Mouse (Mus musculus) intestine, embryonic 16.5 days (tissue): ENCODE measurements around the gene Scml4. TPM values are rescaled to one million over a fixed set of nuclear protein-coding genes. Genes with fewer than 3 reads are reported as not detected.

Experiments used
- ATAC-seq: fragments of 200-750 bp; cut with Nextera tagmentation; 2 replicates; pipeline ENCODE4 v1.8.0; 2017; ENCODE audit warnings: moderate TSS enrichment, moderate library complexity
- H3K27ac ChIP-seq: fragments of 300-500 bp; sonication (generic); 2 replicates; pipeline ENCODE4 v1.5.1; 2014; ENCODE audit warnings: mild to moderate bottlenecking, low read length
- H3K27me3 ChIP-seq: fragments of 300-500 bp; sonication (generic); replicated peaks from 2 replicates; pipeline ENCODE4 v1.6.1; 2014; ENCODE audit warnings: low read length, control low read depth, mixed read lengths; ENCODE audit not compliant: control insufficient read depth, insufficient read depth
- H3K36me3 ChIP-seq: fragments of 300-500 bp; sonication (generic); 2 replicates; pipeline ENCODE4 v1.6.1; 2014; ENCODE audit warnings: low read length, control low read depth; ENCODE audit not compliant: control insufficient read depth, insufficient read depth
- H3K4me1 ChIP-seq: fragments of 300-500 bp; sonication (generic); 2 replicates; pipeline ENCODE4 v1.6.1; 2014; ENCODE audit warnings: low read length, control low read depth, mixed read lengths; ENCODE audit not compliant: control insufficient read depth, insufficient read depth
- H3K4me2 ChIP-seq: fragments of 300-500 bp; sonication (generic); 2 replicates; pipeline ENCODE4 v1.6.1; 2014; ENCODE audit warnings: low read depth, low read length, control low read depth
- H3K4me3 ChIP-seq: fragments of 300-500 bp; sonication (generic); 2 replicates; pipeline ENCODE4 v1.5.1; 2014; ENCODE audit warnings: mild to moderate bottlenecking, low read length
- H3K9ac ChIP-seq: fragments of 300-500 bp; sonication (generic); 2 replicates; pipeline ENCODE4 v1.6.1; 2014; ENCODE audit warnings: low read depth, low read length
- H3K9me3 ChIP-seq: fragments of 300-500 bp; sonication (generic); 2 replicates; pipeline ENCODE4 v1.6.1; 2016; ENCODE audit warnings: low read length, control low read depth; ENCODE audit not compliant: control insufficient read depth
- WGBS: fragments of 180-500 bp; shearing (Covaris S2); extraction: QIAGEN DNeasy Blood & Tissue Kit; methylation state at CpG from one replicate; pipeline ENCODE4 v1.1.7; 2014; 5-methylcytosine and 5-hydroxymethylcytosine counted together
- polyA plus RNA-seq: library from polyadenylated mRNA; unstranded; fragments of >200 nt; fragmentation: Nextera tagmentation; extraction: Ambion mirVana; gene quantifications from 2 replicates; pipeline ENCODE4 v1.2.1, GENCODE M21; 2015

The Scml4 gene
- polyA plus RNA-seq, 1 experiment from 2014 or later = 34.1 TPM

GRCm38 (mm10) chr10:42840036-42840435 is 20.1 kb upstream of the Scml4 start:
- Histone ChIP-seq H3K27me3 (no peaks in the 10 kb centered on the region), H3K4me2 (no peak overlapping the region), H3K9me3 (no peaks in the 10 kb centered on the region), H3K27ac (no peak overlapping the region), H3K9ac (no peak overlapping the region), H3K4me3 (no peak overlapping the region), H3K36me3 (no peaks in the 10 kb centered on the region; the same call in 1 of the 2 replicates), H3K4me1 (peaks cover 4% of the 10 kb centered on the region; the same call in 1 of the 2 replicates)
- no peak for ATAC-seq
- 95% methylated on average over 11 of the region's 11 CpGs for WGBS

- Histone ChIP-seq H3K4me3 (no peak overlapping the region), H3K4me1 (peaks cover 4% of the 10 kb centered on the region; the same call in 1 of the 2 replicates), H3K27me3 (no peaks in the 10 kb centered on the region), H3K4me2 (no peak overlapping the region), H3K27ac (no peak overlapping the region), H3K36me3 (no peaks in the 10 kb centered on the region), H3K9ac (no peak overlapping the region), H3K9me3 (no peaks in the 10 kb centered on the region)
- 60% methylated on average over 16 of the region's 16 CpGs for WGBS
- no peak; the same call in 1 of the 2 replicates for ATAC-seq
Measured at GRCm38 (mm10) chr10:42841531-42842195, 18.5 kb upstream of the Scml4 start.

- no peak overlapping the region for H3K9ac ChIP-seq
- H3K4me3 ChIP-seq = no peak overlapping the region
- no peaks in the 10 kb centered on the region for H3K27me3 ChIP-seq
- peaks cover 4% of the 10 kb centered on the region; the same call in 1 of the 2 replicates for H3K4me1 ChIP-seq
- peak; percentile 72 for ATAC-seq
- no peaks in the 10 kb centered on the region for H3K36me3 ChIP-seq
- H3K9me3 ChIP-seq = no peaks in the 10 kb centered on the region
- no peak overlapping the region for H3K27ac ChIP-seq
- H3K4me2 ChIP-seq = no peak overlapping the region
- 15% methylated on average over 9 of the region's 9 CpGs for WGBS
Measured at GRCm38 (mm10) chr10:42842358-42842757, 17.8 kb upstream of the Scml4 start.

- 85% methylated on average over 1 of the region's 1 CpGs for WGBS
Measured at GRCm38 (mm10) chr10:42843416-42843815, 16.8 kb upstream of the Scml4 start.

GRCm38 (mm10) chr10:42845480-42845879 is 14.7 kb upstream of the Scml4 start:
- Histone ChIP-seq H3K27ac (no peak overlapping the region), H3K4me3 (no peak overlapping the region), H3K27me3 (no peaks in the 10 kb centered on the region), H3K4me2 (no peak overlapping the region), H3K9me3 (no peaks in the 10 kb centered on the region), H3K4me1 (peaks cover 11% of the 10 kb centered on the region; the same call in 1 of the 2 replicates), H3K9ac (no peak overlapping the region), H3K36me3 (no peaks in the 10 kb centered on the region)
- 60% methylated on average over 1 of the region's 1 CpGs for WGBS
- no peak for ATAC-seq

More at GRCm38 (mm10) chr10:42843416-42843815, 16.8 kb upstream of the Scml4 start:
- Histone ChIP-seq H3K4me2 (no peak overlapping the region), H3K9ac (no peak overlapping the region), H3K36me3 (no peaks in the 10 kb centered on the region), H3K4me3 (no peak overlapping the region), H3K27me3 (no peaks in the 10 kb centered on the region), H3K27ac (no peak overlapping the region), H3K9me3 (no peaks in the 10 kb centered on the region), H3K4me1 (peaks cover 10% of the 10 kb centered on the region; the same call in 1 of the 2 replicates)
- ATAC-seq = no peak

- no peaks in the 10 kb centered on the region for H3K36me3 ChIP-seq
- H3K9ac ChIP-seq = no peak overlapping the region
- no peaks in the 10 kb centered on the region for H3K27me3 ChIP-seq
- H3K27ac ChIP-seq = peak overlapping the region; percentile 69
- peak; percentile 85 for ATAC-seq
- WGBS = 70% methylated on average over 13 of the region's 13 CpGs
- H3K4me2 ChIP-seq = no peak overlapping the region; the same call in 1 of the 2 replicates
- peaks cover 8% of the 10 kb centered on the region; the same call in 1 of the 2 replicates for H3K4me1 ChIP-seq
- H3K4me3 ChIP-seq = no peak overlapping the region
- no peaks in the 10 kb centered on the region for H3K9me3 ChIP-seq
Measured at GRCm38 (mm10) chr10:42848179-42849080, 11.7 kb upstream of the Scml4 start.

- Histone ChIP-seq H3K4me1 (peaks cover 8% of the 10 kb centered on the region; the same call in 1 of the 2 replicates), H3K36me3 (no peaks in the 10 kb centered on the region), H3K4me3 (no peak overlapping the region), H3K4me2 (no peak overlapping the region), H3K9ac (no peak overlapping the region), H3K27ac (no peak overlapping the region), H3K27me3 (no peaks in the 10 kb centered on the region), H3K9me3 (no peaks in the 10 kb centered on the region)
- whole genome bisulfite sequencing = 87% methylated on average over 7 of the region's 7 CpGs
- peak; percentile 74 for ATAC-seq
Measured at GRCm38 (mm10) chr10:42849081-42849400, 11.1 kb upstream of the Scml4 start.

GRCm38 (mm10) chr10:42854838-42855237 is 5.3 kb upstream of the Scml4 start:
- 53% methylated on average over 4 of the region's 4 CpGs for WGBS
- H3K27ac ChIP-seq = peak overlapping the region; percentile 66
- H3K9ac ChIP-seq = no peak overlapping the region
- H3K4me2 ChIP-seq = no peak overlapping the region
- no peak for ATAC-seq
- no peaks in the 10 kb centered on the region for H3K36me3 ChIP-seq
- no peaks in the 10 kb centered on the region for H3K27me3 ChIP-seq
- H3K4me1 ChIP-seq = peaks cover 5% of the 10 kb centered on the region
- no peak overlapping the region for H3K4me3 ChIP-seq
- H3K9me3 ChIP-seq = peaks cover 7% of the 10 kb centered on the region; the same call in 1 of the 2 replicates

- H3K4me2 ChIP-seq = no peak overlapping the region
- H3K36me3 ChIP-seq = no peaks in the 10 kb centered on the region
- H3K9me3 ChIP-seq = peaks cover 7% of the 10 kb centered on the region; the same call in 1 of the 2 replicates
- H3K9ac ChIP-seq = no peak overlapping the region
- no peak overlapping the region for H3K4me3 ChIP-seq
- no peaks in the 10 kb centered on the region for H3K27me3 ChIP-seq
- peak; percentile 36; the same call in 1 of the 2 replicates for ATAC-seq
- H3K27ac ChIP-seq = peak overlapping the region; percentile 66
- 16% methylated on average over 5 of the region's 5 CpGs for WGBS
- peaks cover 9% of the 10 kb centered on the region for H3K4me1 ChIP-seq
Measured at GRCm38 (mm10) chr10:42855250-42855649, 4.9 kb upstream of the Scml4 start.
